Mouse (Mus musculus) liver, embryonic 14.5 days (tissue): ENCODE data around the gene A830018L16Rik.

Experiments used
- CTCF ChIP-seq: IDR thresholded peaks from 2 replicates; pipeline ENCODE4 v1.5.1; 2016; ENCODE audit warnings: antibody characterized with exemption, low read depth, control low read depth
- EP300 ChIP-seq: IDR thresholded peaks from 2 replicates; pipeline ENCODE4 v1.6.1; 2016; ENCODE audit warnings: antibody characterized with exemption, low read depth

DNA sequence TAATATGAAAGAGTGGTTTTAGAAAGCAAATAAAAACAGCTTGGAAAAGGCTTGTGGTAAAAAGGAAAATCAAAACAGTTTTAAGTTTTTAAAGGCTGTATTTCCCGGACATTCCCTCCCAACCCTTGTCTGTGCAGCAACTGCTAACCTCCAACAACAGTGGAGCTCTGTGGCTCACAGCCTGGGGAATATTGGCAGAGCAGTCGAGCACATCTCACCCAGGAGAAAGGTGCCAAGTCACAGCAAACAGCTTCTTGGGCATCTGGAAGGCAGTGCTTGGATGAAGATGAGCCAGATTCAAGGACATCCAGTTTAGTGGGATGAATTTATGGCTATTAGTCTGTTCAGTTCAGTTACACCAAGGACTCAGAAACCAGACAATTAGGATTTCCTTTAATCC, 381.8 kb downstream of the A830018L16Rik start:
- no peak for TF ChIP-seq CTCF
- no peak for TF ChIP-seq EP300
